Mouse (Mus musculus) layer of hippocampus, adult 8-10 months (tissue): Measurements from ENCODE around the gene Taf12. TPM values are rescaled to one million over a fixed set of nuclear protein-coding genes. Genes with fewer than 3 reads are reported as not detected.

ENCODE experiments used
- DNase-seq, 2 experiments: peaks; one replicate each; pipeline ENCODE4 v3.0.0; 2022; ENCODE audit warnings: low spot score in 2 of 2
- total RNA-seq, 4 experiments: library from RNA; stranded (reverse); gene quantifications; 2 replicates each; pipeline ENCODE4 v1.2.4; 2022

The Taf12 gene
- 10 to 100 TPM; 20.6 to 27.9 (median 24.9) TPM for total RNA-seq

GRCm38 (mm10) chr4:132274156-132274862 is at the start of gene Taf12:
Taf12 (plus strand) TSS chr4:132274375.
- peak; percentile 89 to 92 for DNase-seq

GRCm38 (mm10) chr4:132230422-132230821 is 43.8 kb upstream of the Taf12 start:
- DNase-seq = no peak

- no peak for DNase-seq
Measured at GRCm38 (mm10) chr4:132234710-132235109, 39.5 kb upstream of the Taf12 start.

- no peak for DNase-seq
Measured at GRCm38 (mm10) chr4:132238356-132238755, 35.8 kb upstream of the Taf12 start.

- no peak for DNase-seq
Measured at GRCm38 (mm10) chr4:132240367-132240766, 33.8 kb upstream of the Taf12 start.

GRCm38 (mm10) chr4:132241208-132241607 is 33.0 kb upstream of the Taf12 start:
- no peak for DNase-seq

GRCm38 (mm10) chr4:132245643-132246042 is 28.5 kb upstream of the Taf12 start:
- no peak for DNase-seq

GRCm38 (mm10) chr4:132247451-132247997 is 26.7 kb upstream of the Taf12 start:
- DNase-seq = no peak

- no peak for DNase-seq
Measured at GRCm38 (mm10) chr4:132251596-132251995, 22.6 kb upstream of the Taf12 start.

GRCm38 (mm10) chr4:132253128-132253527 is 21.0 kb upstream of the Taf12 start:
- no peak for DNase-seq

GRCm38 (mm10) chr4:132253622-132254021 is 20.6 kb upstream of the Taf12 start:
- no peak for DNase-seq

GRCm38 (mm10) chr4:132254986-132255385 is 19.2 kb upstream of the Taf12 start:
- DNase-seq = no peak

- no peak for DNase-seq
Measured at GRCm38 (mm10) chr4:132256384-132256783, 17.8 kb upstream of the Taf12 start.

GRCm38 (mm10) chr4:132259248-132259647 is 14.9 kb upstream of the Taf12 start:
- DNase-seq = no peak

- no peak for DNase-seq
Measured at GRCm38 (mm10) chr4:132260404-132261379, 13.5 kb upstream of the Taf12 start.

- peak; percentile 48 to 67 for DNase-seq
Measured at GRCm38 (mm10) chr4:132261514-132262357, 12.4 kb upstream of the Taf12 start, which contains the start of gene Gmeb1. Gmeb1 (minus strand) TSS chr4:132261602.

- no peak for DNase-seq
Measured at GRCm38 (mm10) chr4:132262358-132262616, 11.9 kb upstream of the Taf12 start.

GRCm38 (mm10) chr4:132263313-132263712 is 10.9 kb upstream of the Taf12 start:
- DNase-seq = no peak

GRCm38 (mm10) chr4:132266835-132267349 is 7.3 kb upstream of the Taf12 start:
- DNase-seq = peak in 1 of 2 experiments; percentile 35

- no peak for DNase-seq
Measured at GRCm38 (mm10) chr4:132268871-132269739, 5.1 kb upstream of the Taf12 start.
